Mouse (Mus musculus) spleen, adult 2 months (tissue): ENCODE measurements around the gene Lrmda.

ENCODE experiments used
- CTCF ChIP-seq: fragments of 200-500 bp; IDR thresholded peaks from 2 replicates; pipeline ENCODE4 v1.5.1; 2011; ENCODE audit warnings: mild to moderate bottlenecking, inconsistent platforms; ENCODE audit not compliant: insufficient read depth, insufficient read length, insufficient replicate concordance; ENCODE audit errors: extremely low read depth
- POLR2A ChIP-seq: fragments of 200-500 bp; IDR thresholded peaks from 2 replicates; pipeline ENCODE4 v1.6.1; 2011; ENCODE audit warnings: low read depth, low read length, inconsistent platforms

DNA sequence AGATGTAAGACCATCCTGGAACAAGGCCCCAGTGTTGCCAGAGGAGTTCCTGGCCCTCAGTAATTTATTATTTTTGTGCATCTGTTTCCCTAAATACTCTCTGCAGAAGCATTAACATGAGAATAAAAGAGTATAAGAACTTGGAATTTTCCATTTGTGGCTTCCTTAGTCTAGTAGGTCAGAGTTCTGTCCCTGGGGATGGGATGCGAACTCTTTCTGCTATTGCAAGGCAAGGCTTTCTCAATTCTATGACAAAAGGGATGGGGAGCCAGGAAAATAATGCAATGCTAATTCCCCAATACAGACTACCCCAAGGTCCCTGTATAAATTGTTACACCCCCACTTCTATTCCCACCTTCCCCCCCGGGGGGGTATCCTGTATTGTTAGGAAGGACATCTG lies 829.6 kb downstream of the Lrmda start:
- no peak for TF ChIP-seq POLR2A
- TF ChIP-seq CTCF, result no peak
